Mouse (Mus musculus) T-cell, adult 66 days (primary cell): Measurements from ENCODE around the gene Galnt14. TPM values are rescaled to one million over a fixed set of nuclear protein-coding genes. Genes with fewer than 3 reads are reported as not detected.

ENCODE experiments used
- total RNA-seq, 2 experiments: library from RNA; stranded (reverse); gene quantifications; 3 replicates in 1 of 2; 4 replicates in 1 of 2; pipeline ENCODE4 v1.2.4; 2023

Gene Galnt14
- total RNA-seq: not detected

GRCm38 (mm10) chr17:73710042-73710911, at the start of gene Galnt14:
Gene Galnt14, minus strand, starts transcription at chr17:73710453.

Other genes with a start within 250 kb of the Galnt14 start
- 100 to 1,000 TPM; 134 to 149 TPM for gene Ehd3, start 93.7 kb upstream of the Galnt14 start, total RNA-seq
- gene Xdh, start 239.7 kb upstream of the Galnt14 start, total RNA-seq: 10 to 100 TPM; 19.6 to 20.1 TPM